Mouse (Mus musculus): ENCODE results near the gene Pogk.

DNA sequence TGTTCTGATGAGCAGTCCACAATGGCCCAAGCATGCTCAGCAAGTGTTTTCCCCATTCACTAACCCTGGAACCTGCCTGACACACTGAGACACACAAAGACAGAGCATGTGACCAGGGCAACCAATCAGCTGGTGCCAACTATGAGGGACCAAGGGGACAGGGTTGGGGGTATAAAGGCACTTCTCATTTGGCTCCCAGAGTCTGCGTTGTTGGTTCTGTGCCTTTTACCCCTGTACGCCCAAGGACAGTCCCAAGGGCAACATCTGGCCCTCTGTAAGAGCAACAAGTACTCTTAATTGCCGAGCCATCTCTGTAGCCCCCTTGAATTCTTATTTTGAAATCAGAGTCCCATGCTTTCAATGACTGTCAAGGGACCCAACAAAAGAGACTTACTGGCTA, 2.6 kb upstream of the Pogk start:
- no peak for TF ChIP-seq POLR2A (IDR thresholded peaks at IDR 0.05; ENCODE audit: insufficient read depth, low read length)
- TF ChIP-seq CTCF (IDR thresholded peaks at IDR 0.05; ENCODE audit: low read depth, low read length): no peak
